Mouse (Mus musculus) midbrain, postnatal 0 days (tissue): Measurements from ENCODE around the gene Ssbp3. TPM values are rescaled to one million over a fixed set of nuclear protein-coding genes. Genes with fewer than 3 reads are reported as not detected.

Experiments used
- ATAC-seq: fragments of 200-750 bp; cut with Nextera tagmentation; 2 replicates; pipeline ENCODE4 v1.8.0; 2017; ENCODE audit warnings: moderate number of reproducible peaks, mild to moderate bottlenecking, moderate TSS enrichment, moderate library complexity; ENCODE audit not compliant: low FRiP score
- DNase-seq: peaks from one replicate; pipeline ENCODE4 v3.0.0-alpha.2; 2015; ENCODE audit warnings: low spot score
- H3K27ac ChIP-seq: fragments of 300-500 bp; sonication (generic); 2 replicates; pipeline ENCODE4 v1.5.1; 2014; ENCODE audit warnings: low read depth, mild to moderate bottlenecking, low read length, mixed read lengths
- H3K27me3 ChIP-seq: fragments of 300-500 bp; sonication (generic); 2 replicates; pipeline ENCODE4 v1.6.1; 2014; ENCODE audit warnings: low read length, control low read depth, mixed read lengths; ENCODE audit not compliant: insufficient read depth
- H3K36me3 ChIP-seq: fragments of 300-500 bp; sonication (generic); 2 replicates; pipeline ENCODE4 v1.6.1; 2014; ENCODE audit warnings: low read length, control low read depth, mixed read lengths; ENCODE audit not compliant: insufficient read depth
- H3K4me1 ChIP-seq: fragments of 300-500 bp; sonication (generic); 2 replicates; pipeline ENCODE4 v1.6.1; 2014; ENCODE audit warnings: mild to moderate bottlenecking, control low read depth, antibody characterized with exemption, low read length, mixed read lengths; ENCODE audit not compliant: insufficient read depth
- H3K4me2 ChIP-seq: fragments of 300-500 bp; sonication (generic); 2 replicates; pipeline ENCODE4 v1.6.1; 2014; ENCODE audit warnings: low read depth, mild to moderate bottlenecking, low read length, mixed read lengths; ENCODE audit not compliant: poor library complexity, severe bottlenecking
- H3K4me3 ChIP-seq: fragments of 300-500 bp; sonication (generic); 2 replicates; pipeline ENCODE4 v1.5.1; 2014; ENCODE audit warnings: low read depth, mild to moderate bottlenecking, low read length, moderate library complexity
- H3K9ac ChIP-seq: fragments of 300-500 bp; sonication (generic); replicated peaks from 2 replicates; pipeline ENCODE4 v1.6.1; 2014; ENCODE audit warnings: mild to moderate bottlenecking, low read length, moderate library complexity, mixed read lengths; ENCODE audit not compliant: poor library complexity, severe bottlenecking
- H3K9me3 ChIP-seq: fragments of 300-500 bp; sonication (generic); 2 replicates; pipeline ENCODE4 v1.6.1; 2016; ENCODE audit warnings: low read length, control low read depth
- CTCF ChIP-seq: IDR thresholded peaks from 2 replicates; pipeline ENCODE4 v1.5.1; 2016; ENCODE audit warnings: antibody characterized with exemption, mild to moderate bottlenecking
- WGBS: fragments of 180-500 bp; shearing (Covaris S2); extraction: QIAGEN DNeasy Blood & Tissue Kit; methylation state at CpG from one replicate; pipeline ENCODE4 v1.1.7; 2014; 5-methylcytosine and 5-hydroxymethylcytosine counted together
- polyA plus RNA-seq: library from polyadenylated mRNA; unstranded; fragments of >200 nt; fragmentation: Nextera tagmentation; extraction: Ambion mirVana; gene quantifications from 2 replicates; pipeline ENCODE4 v1.2.1, GENCODE M21; 2015
- total RNA-seq: library from RNA; depleted of rRNA; stranded (reverse); fragments of >200 nt; gene quantifications from 2 replicates; pipeline ENCODE4 v1.2.3, GENCODE M21; 2014

The Ssbp3 gene
- total and polyA plus RNA-seq, 2 experiments from 2014 or later: 126 to 172 TPM

GRCm38 (mm10) chr4:106943627-106944026 lies 33.1 kb downstream of the Ssbp3 start:
- no peaks in the 10 kb centered on the region for H3K27me3 ChIP-seq
- no peaks in the 10 kb centered on the region for H3K9me3 ChIP-seq
- H3K4me2 ChIP-seq: no peak overlapping the region
- H3K9ac ChIP-seq: no peak overlapping the region
- peaks cover 26% of the 10 kb centered on the region for H3K4me1 ChIP-seq
- ATAC-seq: no peak
- no peaks in the 10 kb centered on the region for H3K36me3 ChIP-seq
- no peak overlapping the region for H3K27ac ChIP-seq
- DNase-seq: no peak
- 65% methylated on average over 2 of the region's 2 CpGs for WGBS
- no peak for TF ChIP-seq CTCF
- H3K4me3 ChIP-seq: no peak overlapping the region

- DNase-seq (no peak), ATAC-seq (no peak)
- H3K36me3 ChIP-seq: no peaks in the 10 kb centered on the region
- no peak overlapping the region for H3K4me3 ChIP-seq
- H3K27me3 ChIP-seq: no peaks in the 10 kb centered on the region
- H3K4me2 ChIP-seq: no peak overlapping the region
- H3K9ac ChIP-seq: no peak overlapping the region
- 81% methylated on average over 3 of the region's 3 CpGs for WGBS
- H3K9me3 ChIP-seq: no peaks in the 10 kb centered on the region
- no peak overlapping the region for H3K27ac ChIP-seq
- TF ChIP-seq CTCF: no peak
- H3K4me1 ChIP-seq: peaks cover 21% of the 10 kb centered on the region
Measured at GRCm38 (mm10) chr4:106944898-106945297, 34.4 kb downstream of the Ssbp3 start.

- WGBS: 80% methylated on average over 3 of the region's 3 CpGs
- H3K9me3 ChIP-seq: no peaks in the 10 kb centered on the region
- H3K36me3 ChIP-seq: no peaks in the 10 kb centered on the region
- ATAC-seq (no peak), DNase-seq (no peak)
- H3K27me3 ChIP-seq: no peaks in the 10 kb centered on the region
- H3K4me2 ChIP-seq: no peak overlapping the region
- no peak overlapping the region for H3K4me3 ChIP-seq
- no peak overlapping the region for H3K27ac ChIP-seq
- peaks cover 5% of the 10 kb centered on the region; the same call in 1 of the 2 replicates for H3K4me1 ChIP-seq
- no peak overlapping the region for H3K9ac ChIP-seq
- TF ChIP-seq CTCF: no peak
Measured at GRCm38 (mm10) chr4:106947741-106948140, 37.2 kb downstream of the Ssbp3 start.

GRCm38 (mm10) chr4:106948546-106948945 lies 38.0 kb downstream of the Ssbp3 start:
- no peak overlapping the region for H3K4me2 ChIP-seq
- ATAC-seq: no peak
- no peak overlapping the region for H3K4me3 ChIP-seq
- TF ChIP-seq CTCF: no peak
- DNase-seq: no peak
- no peaks in the 10 kb centered on the region for H3K36me3 ChIP-seq
- H3K27ac ChIP-seq: no peak overlapping the region
- peaks cover 10% of the 10 kb centered on the region; the same call in 1 of the 2 replicates for H3K4me1 ChIP-seq
- no peaks in the 10 kb centered on the region for H3K9me3 ChIP-seq
- H3K27me3 ChIP-seq: no peaks in the 10 kb centered on the region
- 58% methylated on average over 7 of the region's 7 CpGs for WGBS
- no peak overlapping the region for H3K9ac ChIP-seq

GRCm38 (mm10) chr4:106949200-106949599 lies 38.7 kb downstream of the Ssbp3 start:
- H3K27ac ChIP-seq: no peak overlapping the region

GRCm38 (mm10) chr4:106950801-106951200 lies 40.3 kb downstream of the Ssbp3 start:
- TF ChIP-seq CTCF: no peak
- no peak for DNase-seq
- no peak overlapping the region for H3K4me3 ChIP-seq
- H3K27me3 ChIP-seq: no peaks in the 10 kb centered on the region
- H3K9ac ChIP-seq: no peak overlapping the region
- H3K4me1 ChIP-seq: peaks cover 31% of the 10 kb centered on the region
- no peaks in the 10 kb centered on the region for H3K36me3 ChIP-seq
- H3K4me2 ChIP-seq: no peak overlapping the region
- H3K27ac ChIP-seq: no peak overlapping the region
- H3K9me3 ChIP-seq: no peaks in the 10 kb centered on the region
- 68% methylated on average over 4 of the region's 4 CpGs for WGBS
- no peak for ATAC-seq

More at GRCm38 (mm10) chr4:106949200-106949599, 38.7 kb downstream of the Ssbp3 start:
- Histone ChIP-seq H3K27me3 (no peaks in the 10 kb centered on the region), H3K36me3 (no peaks in the 10 kb centered on the region), H3K9me3 (no peaks in the 10 kb centered on the region), H3K4me2 (no peak overlapping the region), H3K9ac (no peak overlapping the region), H3K4me1 (peaks cover 16% of the 10 kb centered on the region; the same call in 1 of the 2 replicates), H3K4me3 (no peak overlapping the region)
- no peak for TF ChIP-seq CTCF
- no peak for ATAC-seq
- DNase-seq: no peak
- WGBS: 51% methylated on average over 6 of the region's 6 CpGs
